18 mouse cellular contexts compared by ENCODE assay signal in genomic region chr12:32084601-32085000, GRCm38 (mm10). TPM values are rescaled to one million over a fixed set of nuclear protein-coding genes. Genes with fewer than 3 reads are reported as not detected.
DNase-seq lines count a peak whose midpoint lies in the region; ATAC-seq and TF ChIP-seq lines count a peak whose summit lies in the region.
"Had no signal": no experiment of that assay in that cellular context is flagged by ENCODE, and none has a peak within 500 bp of the region (broad histone marks: within the 10 kb centered on the region; RNA-seq: fewer than 3 reads in every experiment).

No protein-coding gene starts in this region.

- no peaks in the 10 kb centered on the region for H3K9me3 ChIP-seq in liver, postnatal 0 days (ENCODE audit: low read length)
- H3K9me3 ChIP-seq in liver, embryonic 12.5 days (replicated peaks): no peaks in the 10 kb centered on the region
- no peaks in the 10 kb centered on the region for H3K9me3 ChIP-seq in liver, embryonic 16.5 days (replicated peaks; ENCODE audit: control insufficient read depth, low read length)
- H3K9me3 ChIP-seq: embryonic facial prominence, embryonic 12.5 days; forebrain, embryonic 12.5 days; hindbrain, embryonic 15.5 days had no signal

- no peak overlapping the region for H3K27ac ChIP-seq in liver, postnatal 0 days (ENCODE audit: low read depth)
- peak overlapping the region; percentile 67 for H3K27ac ChIP-seq in liver, embryonic 12.5 days
- peak overlapping the region; percentile 26 for H3K27ac ChIP-seq in liver, embryonic 16.5 days (ENCODE audit: low read length)
- H3K27ac ChIP-seq: embryonic facial prominence, embryonic 12.5 days; forebrain, embryonic 12.5 days; hindbrain, embryonic 15.5 days had no signal

- whole genome bisulfite sequencing in liver, postnatal 0 days (ENCODE audit: insufficient replicate concordance): 41% methylated on average over 5 of the region's 5 CpGs
- WGBS in liver, embryonic 12.5 days (ENCODE audit: insufficient replicate concordance): 38% methylated on average over 5 of the region's 5 CpGs
- 26% methylated on average over 5 of the region's 5 CpGs for WGBS in liver, embryonic 16.5 days (ENCODE audit: insufficient replicate concordance)

- TF ChIP-seq CTCF in liver, postnatal 0 days (IDR thresholded peaks at IDR 0.05; ENCODE audit: low read depth): no peak

- H3K9ac ChIP-seq in liver, postnatal 0 days (replicated peaks): no peak overlapping the region
- peak overlapping the region; percentile 25; the same call in 1 of the 2 replicates for H3K9ac ChIP-seq in liver, embryonic 12.5 days
- H3K9ac ChIP-seq in liver, embryonic 16.5 days (ENCODE audit: low read depth, low read length): no peak overlapping the region
- H3K9ac ChIP-seq: embryonic facial prominence, embryonic 12.5 days; forebrain, embryonic 12.5 days; heart, embryonic 12.5 days; hindbrain, embryonic 15.5 days had no signal

- no peaks in the 10 kb centered on the region for H3K27me3 ChIP-seq in liver, postnatal 0 days (ENCODE audit: insufficient read depth, low read length)
- H3K27me3 ChIP-seq in liver, embryonic 12.5 days (replicated peaks): no peaks in the 10 kb centered on the region
- H3K27me3 ChIP-seq in liver, embryonic 16.5 days (ENCODE audit: control insufficient read depth, insufficient read depth, low read depth, low read length): no peaks in the 10 kb centered on the region
- H3K27me3 ChIP-seq: embryonic facial prominence, embryonic 12.5 days; forebrain, embryonic 12.5 days; heart, embryonic 12.5 days; hindbrain, embryonic 15.5 days had no signal

- H3K36me3 ChIP-seq in liver, postnatal 0 days (replicated peaks; ENCODE audit: insufficient read depth, low read length): no peaks in the 10 kb centered on the region
- H3K36me3 ChIP-seq in liver, embryonic 12.5 days: peaks cover 2% of the 10 kb centered on the region
- H3K36me3 ChIP-seq in liver, embryonic 16.5 days (ENCODE audit: control insufficient read depth, insufficient read depth): no peaks in the 10 kb centered on the region
- H3K36me3 ChIP-seq: embryonic facial prominence, embryonic 12.5 days; forebrain, embryonic 12.5 days; heart, embryonic 12.5 days; hindbrain, embryonic 15.5 days had no signal

- no peak overlapping the region for H3K4me2 ChIP-seq in liver, postnatal 0 days (ENCODE audit: low read depth, low read length)
- H3K4me2 ChIP-seq in liver, embryonic 12.5 days: 0 out of 2 replicates have a peak overlapping the region, but pooled peaks have one; percentile 2
- no peak overlapping the region for H3K4me2 ChIP-seq in liver, embryonic 16.5 days (ENCODE audit: low read depth, low read length)
- H3K4me2 ChIP-seq: embryonic facial prominence, embryonic 12.5 days; forebrain, embryonic 12.5 days; heart, embryonic 12.5 days; hindbrain, embryonic 15.5 days had no signal

- ATAC-seq in liver, postnatal 0 days: no peak
- peak; percentile 60 for ATAC-seq in liver, embryonic 12.5 days
- ATAC-seq in liver, embryonic 16.5 days (ENCODE audit: low read depth): 0 out of 2 replicates have a peak, but pooled peaks have one; percentile 47
- no peak for ATAC-seq in erythroid progenitor cell, adult 5-6 weeks (replicated peaks; ENCODE audit: low FRiP score, poor library complexity, severe bottlenecking)
- no peak for ATAC-seq in monocyte, adult 5-6 weeks (replicated peaks; ENCODE audit: insufficient number of reproducible peaks, low FRiP score, low TSS enrichment, poor library complexity, severe bottlenecking)
- ATAC-seq: forebrain, embryonic 16.5 days had no signal

- H3K4me3 ChIP-seq in liver, postnatal 0 days (ENCODE audit: low read depth, low read length): no peak overlapping the region
- H3K4me3 ChIP-seq in liver, embryonic 12.5 days: no peak overlapping the region
- H3K4me3 ChIP-seq in liver, embryonic 16.5 days (ENCODE audit: low read depth, low read length): no peak overlapping the region
- H3K4me3 ChIP-seq: embryonic facial prominence, embryonic 12.5 days; forebrain, embryonic 12.5 days; heart, embryonic 12.5 days; hindbrain, embryonic 15.5 days had no signal

- H3K4me1 ChIP-seq in liver, postnatal 0 days (ENCODE audit: insufficient read depth): peaks cover 15% of the 10 kb centered on the region
- peaks cover 54% of the 10 kb centered on the region for H3K4me1 ChIP-seq in liver, embryonic 12.5 days
- H3K4me1 ChIP-seq in liver, embryonic 16.5 days (ENCODE audit: control insufficient read depth, low read depth, low read length): peaks cover 30% of the 10 kb centered on the region
- H3K4me1 ChIP-seq: embryonic facial prominence, embryonic 12.5 days; forebrain, embryonic 12.5 days; heart, embryonic 12.5 days; hindbrain, embryonic 15.5 days had no signal

- no peak for TF ChIP-seq EP300 in liver, postnatal 0 days (IDR thresholded peaks at IDR 0.05; ENCODE audit: low read depth)

- peak; percentile 28 for DNase-seq in liver
- DNase-seq in liver, postnatal 0 days: no peak
- no peak for DNase-seq in adrenal gland, adult 18-20 months (ENCODE audit: low spot score in 2 of 2)
- DNase-seq: adrenal gland, postnatal 10 days; cerebellum, adult 11-12 months; cerebellum, adult 9-10 months; cerebellum, postnatal 25 days; gastrocnemius, postnatal 14 days; heart, postnatal 36 days had no signal

RNA-seq across cellular contexts. Expression of gene Prkar2b, which starts 23.5 kb away (rescaled TPM):
- 34.0 and 34.6 TPM in 2 replicates for polyA plus RNA-seq in liver, postnatal 0 days (2015; fragmentation: Nextera tagmentation; extraction: Ambion mirVana)
- 137 and 141 TPM in 2 replicates for polyA plus RNA-seq in liver, embryonic 12.5 days (2016; fragmentation: Nextera tagmentation; extraction: Ambion mirVana)
- polyA plus RNA-seq in liver, embryonic 16.5 days (2015; fragmentation: Nextera tagmentation; extraction: Ambion mirVana): 51.1 and 53.8 TPM in 2 replicates
- total RNA-seq in erythroid progenitor cell, adult 5-6 weeks (2015; ENCODE audit: low replicate concordance): 160 and 200 TPM in 2 replicates
- total RNA-seq in erythroid progenitor cell, adult 5-6 weeks (2017; ENCODE audit: low replicate concordance): 154 and 188 TPM in 2 replicates
- total RNA-seq in monocyte, adult 5-6 weeks (2017): 7.4 to 40.0 TPM (median 13.8 TPM) in 3 replicates
- 100 to 1,000 TPM; 364 to 573 TPM for total RNA-seq in adrenal gland, adult 18-20 months (2021)

Comparison
In these comparisons a context has a peak if more than half of its experiments do, and no peak if none do; other contexts are left out.
1. ATAC-seq: peak in liver, embryonic 12.5 days (single experiment) and liver, embryonic 16.5 days (single experiment); none in liver, postnatal 0 days (single experiment), erythroid progenitor cell, adult 5-6 weeks (single experiment) and monocyte, adult 5-6 weeks (single experiment).